Mouse (Mus musculus) cortical plate, adult 2 months (tissue): Measurements from ENCODE around the gene P2ry1. TPM values are rescaled to one million over a fixed set of nuclear protein-coding genes. Genes with fewer than 3 reads are reported as not detected.

Source experiments
- H3K27ac ChIP-seq: fragments of 200-500 bp; 2 replicates; pipeline ENCODE4 v1.5.1; 2012; ENCODE audit warnings: low read length, control low read depth, inconsistent platforms; ENCODE audit not compliant: insufficient read depth
- H3K4me1 ChIP-seq: fragments of 200-500 bp; 2 replicates; pipeline ENCODE4 v1.6.1; 2011; ENCODE audit warnings: low read length; ENCODE audit not compliant: control insufficient read depth, insufficient read depth
- H3K4me3 ChIP-seq: fragments of 200-500 bp; 2 replicates; pipeline ENCODE4 v1.5.1; 2011; ENCODE audit warnings: mild to moderate bottlenecking, low read length, control low read depth; ENCODE audit not compliant: insufficient read depth
- CTCF ChIP-seq: fragments of 200-500 bp; IDR thresholded peaks from 2 replicates; pipeline ENCODE4 v1.5.1; 2011; ENCODE audit warnings: mild to moderate bottlenecking, control low read depth, low read length; ENCODE audit not compliant: insufficient read depth; ENCODE audit errors: extremely low read depth
- POLR2A ChIP-seq: fragments of 200-500 bp; IDR thresholded peaks from 2 replicates; pipeline ENCODE4 v1.6.1; 2011; ENCODE audit warnings: mild to moderate bottlenecking, low read length, control low read depth; ENCODE audit not compliant: insufficient read depth; ENCODE audit errors: extremely low read depth
- polyA plus RNA-seq: library from polyadenylated mRNA; depleted of rRNA; stranded (reverse); fragments of >200 nt; gene quantifications from 2 replicates; pipeline ENCODE4 v1.2.3, GENCODE M21; 2012

Gene P2ry1
- polyA plus RNA-seq, 1 experiment: 2.2 TPM

DNA sequence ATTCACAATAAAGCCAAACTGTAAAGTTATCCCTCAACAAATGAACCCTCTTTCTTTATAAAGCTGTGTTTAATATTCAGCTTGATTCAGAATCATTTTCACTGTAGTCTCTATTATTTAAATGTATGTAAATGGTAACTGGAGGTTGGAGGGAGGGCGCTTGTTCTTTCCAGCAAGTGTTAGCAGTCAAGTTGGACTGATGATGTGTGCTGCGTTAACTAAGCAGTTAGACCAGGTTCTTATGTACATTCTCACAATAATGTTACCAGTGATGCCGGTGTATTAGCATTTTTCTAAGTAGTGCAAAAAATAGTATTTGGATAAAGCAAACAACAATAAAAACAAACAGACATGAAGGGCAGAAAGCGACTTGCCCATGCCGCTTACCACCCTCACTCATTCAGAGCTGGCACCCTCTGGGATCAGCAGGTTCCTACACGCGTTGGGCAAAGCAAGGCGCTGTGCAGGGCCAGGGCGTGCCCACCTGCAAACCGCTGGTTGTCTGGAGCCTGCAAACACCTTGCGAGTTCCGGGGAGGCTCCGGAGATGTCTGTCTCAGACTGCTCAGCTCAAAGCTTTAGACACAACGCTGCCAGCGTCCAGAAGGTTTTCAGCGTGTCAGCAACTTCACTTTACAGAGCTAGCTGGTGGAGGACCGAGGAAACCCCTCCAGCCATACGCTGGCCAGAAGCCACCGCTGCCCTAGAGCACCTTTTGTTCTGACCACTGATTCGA is 576 bp upstream of the P2ry1 start:
- H3K4me3 ChIP-seq: peak overlapping the region; percentile 60
- no peak overlapping the region for H3K27ac ChIP-seq
- no peak for TF ChIP-seq CTCF
- TF ChIP-seq POLR2A: no peak
- H3K4me1 ChIP-seq: no peaks in the 10 kb centered on the region

DNA sequence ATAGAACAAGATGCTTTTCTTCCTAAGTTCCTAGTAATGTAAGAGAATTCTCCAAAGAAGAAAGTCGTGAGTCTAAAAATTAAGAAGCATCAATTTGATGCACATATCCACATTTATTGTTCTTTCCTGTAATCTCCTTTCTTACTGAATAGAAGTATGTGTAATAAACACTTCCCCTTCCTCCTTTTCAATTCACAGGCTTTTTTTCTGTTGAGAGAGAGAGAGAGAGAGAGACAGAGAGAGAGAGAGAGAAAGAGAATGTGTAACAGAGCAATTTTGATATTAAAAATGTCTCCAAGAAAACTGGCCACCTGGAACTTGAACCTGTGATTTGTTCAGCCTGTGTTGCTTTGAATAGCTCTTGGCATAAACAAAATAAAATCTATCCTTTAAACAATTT is 2.0 kb downstream of the P2ry1 start:
- H3K27ac ChIP-seq: no peak overlapping the region
- TF ChIP-seq POLR2A (no peak), CTCF (no peak)
- H3K4me1 ChIP-seq: no peaks in the 10 kb centered on the region
- peak overlapping the region; percentile 60; the same call in 1 of the 2 replicates for H3K4me3 ChIP-seq

DNA sequence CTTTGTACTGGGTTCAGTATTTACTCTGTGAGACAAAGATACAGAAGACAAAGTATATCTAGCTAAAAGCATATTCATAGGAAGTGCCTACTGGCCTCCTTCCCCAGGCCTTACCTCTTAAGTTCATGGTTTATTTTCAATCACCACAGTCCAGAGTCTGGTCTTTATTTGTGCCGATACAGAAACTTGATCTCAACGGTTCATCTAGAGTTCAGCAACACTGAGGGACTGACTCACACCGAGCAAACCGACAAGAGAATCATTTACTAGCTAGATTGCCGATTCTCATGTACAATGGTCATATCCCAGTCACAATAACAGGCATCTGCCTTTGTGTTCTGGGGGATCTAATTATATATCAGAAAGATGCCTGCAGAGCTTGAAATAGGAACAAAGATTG is 9.1 kb downstream of the P2ry1 start:
- Histone ChIP-seq H3K4me1 (no peaks in the 10 kb centered on the region), H3K27ac (no peak overlapping the region), H3K4me3 (no peak overlapping the region)
- TF ChIP-seq CTCF: no peak
- TF ChIP-seq POLR2A: no peak

DNA sequence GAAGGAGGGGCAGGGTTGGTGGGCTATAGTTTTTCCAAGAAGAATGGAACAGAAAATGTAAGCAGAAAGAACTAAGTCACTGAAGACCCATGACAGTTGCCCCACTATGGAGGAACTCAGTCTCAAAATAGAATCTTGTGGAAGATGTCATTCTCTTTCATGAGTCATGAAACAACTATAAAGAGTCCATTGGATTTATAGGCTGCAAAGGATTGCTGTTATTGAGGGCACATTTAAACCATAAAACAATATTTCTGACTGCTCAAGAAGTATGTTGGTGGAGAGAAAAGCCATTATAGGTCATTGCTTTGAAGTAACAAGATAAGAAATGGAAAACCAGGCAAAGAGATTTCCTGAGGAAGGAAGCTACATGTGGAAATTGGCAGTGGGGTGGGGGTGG is 10.0 kb downstream of the P2ry1 start:
- TF ChIP-seq POLR2A (no peak), CTCF (no peak)
- Histone ChIP-seq H3K4me3 (no peak overlapping the region), H3K27ac (no peak overlapping the region), H3K4me1 (no peaks in the 10 kb centered on the region)

- TF ChIP-seq POLR2A (no peak), CTCF (no peak)
- no peak overlapping the region for H3K27ac ChIP-seq
Observed at GRCm38 (mm10) chr3:61016733-61017132, 14.1 kb downstream of the P2ry1 start.

GRCm38 (mm10) chr3:61032100-61032499 is 29.5 kb downstream of the P2ry1 start:
- Histone ChIP-seq H3K4me1 (no peaks in the 10 kb centered on the region), H3K27ac (no peak overlapping the region), H3K4me3 (no peak overlapping the region)
- no peak for TF ChIP-seq POLR2A
- no peak for TF ChIP-seq CTCF

More at GRCm38 (mm10) chr3:61016733-61017132, 14.1 kb downstream of the P2ry1 start:
- Histone ChIP-seq H3K4me1 (no peaks in the 10 kb centered on the region), H3K4me3 (no peak overlapping the region)

DNA sequence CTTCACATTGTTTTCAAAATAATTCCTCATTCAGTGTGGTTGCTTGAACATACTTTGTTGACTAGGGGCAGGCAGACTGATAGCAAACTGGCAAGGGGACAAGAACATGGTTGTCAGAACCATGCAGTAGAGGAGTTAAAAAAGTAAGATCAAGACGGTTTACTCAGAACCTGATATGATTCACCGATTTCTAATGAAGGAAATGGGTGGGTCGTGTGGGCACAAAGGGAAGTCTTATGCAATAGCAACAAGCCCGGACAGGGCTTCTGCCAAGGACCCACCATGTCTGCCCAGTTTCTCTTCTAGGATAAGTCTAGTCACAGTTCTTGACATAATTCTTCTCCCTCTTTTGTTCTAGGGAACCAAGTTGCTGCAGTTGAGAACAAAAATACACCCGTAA is 33.0 kb downstream of the P2ry1 start:
- no peaks in the 10 kb centered on the region for H3K4me1 ChIP-seq
- no peak overlapping the region for H3K27ac ChIP-seq
- no peak overlapping the region for H3K4me3 ChIP-seq
- TF ChIP-seq CTCF (no peak), POLR2A (no peak)

DNA sequence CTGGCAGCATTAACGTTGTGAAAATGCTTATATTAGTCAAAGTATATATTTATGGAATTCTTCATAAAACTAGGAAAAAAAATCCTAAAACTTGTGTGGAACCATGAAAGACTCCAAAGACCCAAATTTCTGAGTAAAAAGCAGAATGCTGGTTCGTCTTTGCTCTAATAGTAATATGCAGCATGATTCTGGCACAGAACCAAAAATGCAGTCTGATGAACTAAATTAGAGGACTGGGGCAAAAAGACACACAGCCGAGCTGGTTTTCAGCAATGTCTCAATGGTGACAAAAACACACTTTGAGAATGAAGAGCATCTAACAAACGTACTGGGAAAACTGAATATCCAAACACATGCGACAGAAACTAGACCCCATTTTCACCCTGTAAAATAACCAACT is 37.3 kb downstream of the P2ry1 start:
- Histone ChIP-seq H3K4me3 (no peak overlapping the region), H3K4me1 (no peaks in the 10 kb centered on the region), H3K27ac (no peak overlapping the region)
- TF ChIP-seq POLR2A (no peak), CTCF (no peak)

- H3K4me3 ChIP-seq: no peak overlapping the region
- H3K27ac ChIP-seq: no peak overlapping the region
- no peaks in the 10 kb centered on the region for H3K4me1 ChIP-seq
- TF ChIP-seq CTCF: no peak
- no peak for TF ChIP-seq POLR2A
Observed at GRCm38 (mm10) chr3:61049976-61050672, 47.5 kb downstream of the P2ry1 start.
